Mouse (Mus musculus) megakaryocyte progenitor cell, adult 5-6 weeks (primary cell): ENCODE results near the gene Csgalnact2. TPM values are rescaled to one million over a fixed set of nuclear protein-coding genes. Genes with fewer than 3 reads are reported as not detected.

ENCODE experiments used
- ATAC-seq: replicated peaks from 2 replicates; pipeline ENCODE4 v1.8.0; 2016; ENCODE audit warnings: mild to moderate bottlenecking, moderate TSS enrichment, inconsistent platforms; ENCODE audit not compliant: poor library complexity
- total RNA-seq, 2 experiments: library from RNA; stranded (forward) in 1 of 2; stranded (reverse) in 1 of 2; fragments of 157-497, 149-512 nt in 1 of 2; fragments of 200-1000 nt in 1 of 2; gene quantifications; 2 replicates each; pipeline versions ENCODE4 v1.2.3 to v1.2.4; 2015 to 2017

The Csgalnact2 gene
- total RNA-seq (2015) (173 and 181 TPM in 2 replicates), total RNA-seq (2017) (226 and 242 TPM in 2 replicates)

DNA sequence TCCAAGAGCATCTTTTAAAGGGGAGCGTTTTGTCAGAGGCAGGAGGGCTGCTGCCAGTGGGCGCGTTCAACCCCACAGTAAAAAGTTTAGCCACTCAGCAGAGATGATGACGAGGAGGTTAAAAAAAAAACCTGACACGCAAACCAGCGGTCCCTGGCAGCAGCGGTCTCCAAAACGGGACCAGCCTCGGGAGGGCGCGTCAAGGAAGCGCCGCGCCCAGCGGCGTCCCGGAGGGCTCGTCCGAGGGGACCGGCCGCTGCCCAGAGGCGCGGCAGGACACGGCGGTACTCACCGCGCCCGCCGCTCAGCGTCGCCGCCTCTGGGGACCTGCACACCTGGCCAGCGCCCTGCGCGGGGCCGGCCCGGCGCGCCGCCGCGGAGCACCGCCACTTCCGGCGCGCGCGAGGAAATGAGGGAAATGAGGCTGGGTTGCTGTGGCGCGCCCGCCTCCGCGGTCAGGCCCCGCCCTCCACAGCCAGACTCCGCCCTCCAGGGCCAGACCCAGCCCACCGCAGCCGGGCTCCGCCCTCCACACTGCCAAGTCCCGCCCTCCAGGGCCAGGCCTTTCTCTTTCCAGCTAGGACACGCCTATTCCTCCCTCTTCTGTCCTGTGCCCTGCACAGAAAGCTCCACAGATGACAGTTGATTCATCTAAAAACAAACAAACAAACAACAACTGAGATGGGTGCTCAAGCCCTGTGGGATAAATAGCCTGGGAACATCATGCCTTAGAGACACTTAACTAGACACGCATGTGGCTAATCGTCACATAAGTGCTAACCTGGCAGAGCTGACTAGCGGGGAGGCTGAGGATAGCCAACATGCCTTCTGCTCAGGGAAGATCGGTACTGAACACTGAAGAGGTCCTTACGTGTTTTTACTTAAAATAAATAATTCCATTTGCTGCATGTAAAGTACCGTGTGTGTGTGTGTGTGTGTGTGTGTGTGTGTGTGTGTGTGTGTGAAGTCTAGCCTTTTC lies at the start of gene Csgalnact2:
TSS of gene Csgalnact2 (minus strand) at position 410 of the 979 bp plus-strand sequence.
- peak; percentile 76 for ATAC-seq

DNA sequence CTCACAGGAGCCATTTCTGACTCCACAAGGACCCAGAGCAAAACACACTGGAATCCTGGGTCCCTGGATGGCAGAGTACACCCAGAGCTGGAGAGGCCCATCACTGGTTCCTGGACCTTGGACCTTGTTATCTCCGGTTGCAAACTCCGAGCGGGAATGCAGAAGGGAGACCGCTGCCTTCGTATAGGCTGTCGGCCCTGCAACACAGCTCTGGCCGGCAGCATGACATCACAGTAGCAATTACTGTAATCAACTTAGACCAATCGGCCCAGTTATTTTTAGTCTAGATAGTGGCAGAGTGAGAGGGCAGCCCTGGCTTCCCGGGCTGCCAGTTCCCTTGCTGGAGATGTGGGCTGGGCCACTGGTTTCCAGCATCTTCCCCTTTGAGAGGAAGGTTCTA lies 49.7 kb upstream of the Csgalnact2 start:
- ATAC-seq: no peak

DNA sequence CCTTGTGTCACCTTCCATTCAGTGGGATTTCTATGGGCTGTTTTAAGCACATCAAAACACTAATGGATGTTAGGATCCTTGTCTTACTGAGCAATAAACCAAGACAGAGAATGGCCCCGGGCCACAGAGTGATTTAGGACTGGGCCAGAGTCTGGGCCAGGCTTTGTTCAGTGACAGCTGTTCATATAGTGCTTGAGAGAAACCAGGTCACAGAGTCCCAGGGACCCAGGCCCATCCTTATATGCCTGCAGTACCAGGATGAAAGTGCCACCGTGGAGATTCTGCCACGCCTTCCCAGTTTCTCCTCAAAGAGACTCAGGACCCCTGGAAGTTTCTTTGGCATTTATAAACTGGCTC lies 48.3 kb upstream of the Csgalnact2 start:
- ATAC-seq: no peak

DNA sequence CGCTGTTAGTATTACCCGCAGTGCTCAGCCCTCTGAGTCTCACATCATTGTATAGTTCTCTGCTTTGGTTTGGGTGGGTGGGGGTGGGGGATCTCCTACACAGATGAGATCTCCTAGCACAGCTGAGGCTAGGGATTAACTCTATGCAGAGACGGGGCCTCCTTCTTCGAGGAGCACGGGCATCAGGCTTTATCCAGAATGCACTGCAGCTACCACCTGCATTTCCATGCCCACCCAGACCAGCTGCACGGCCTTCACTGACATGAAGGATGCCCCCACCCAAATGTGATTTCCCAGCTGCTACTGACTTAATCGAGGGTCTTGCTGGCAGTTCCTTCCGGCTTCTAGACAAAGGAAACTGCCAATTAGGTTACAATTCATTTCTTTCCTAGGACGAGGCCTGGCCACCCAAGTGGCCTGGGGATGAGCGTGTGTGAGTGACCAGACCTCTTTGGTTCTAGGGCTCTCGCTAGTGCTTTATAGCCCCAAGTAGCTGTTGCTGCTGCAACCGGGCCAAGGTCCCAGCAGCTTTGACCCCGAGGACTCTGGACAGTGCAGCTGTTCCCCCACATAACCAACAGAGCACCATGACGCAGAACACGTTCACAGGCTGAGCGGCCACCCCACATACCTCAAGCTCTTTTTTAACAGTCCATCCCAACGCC lies 47.8 kb upstream of the Csgalnact2 start:
- ATAC-seq: no peak

DNA sequence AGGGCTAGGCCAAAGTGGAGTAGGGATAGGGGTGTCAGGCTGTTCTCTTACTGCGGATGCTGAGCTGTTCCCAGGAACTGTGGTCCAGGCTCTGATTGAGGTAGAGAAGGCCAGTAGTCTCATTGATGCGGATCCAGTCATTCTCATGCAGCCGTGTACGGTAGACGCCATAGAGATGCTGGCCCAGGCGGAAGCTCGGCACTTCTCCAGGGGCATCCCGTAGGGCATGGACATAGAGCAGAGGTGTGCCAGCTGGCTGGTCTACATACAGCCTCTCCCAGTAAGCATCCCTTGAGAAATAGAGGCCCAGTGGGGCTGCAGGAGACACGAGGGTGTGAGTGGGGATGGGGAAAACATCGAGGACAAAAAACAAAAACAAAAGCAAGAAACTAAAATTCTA lies 45.2 kb upstream of the Csgalnact2 start:
- ATAC-seq: no peak

DNA sequence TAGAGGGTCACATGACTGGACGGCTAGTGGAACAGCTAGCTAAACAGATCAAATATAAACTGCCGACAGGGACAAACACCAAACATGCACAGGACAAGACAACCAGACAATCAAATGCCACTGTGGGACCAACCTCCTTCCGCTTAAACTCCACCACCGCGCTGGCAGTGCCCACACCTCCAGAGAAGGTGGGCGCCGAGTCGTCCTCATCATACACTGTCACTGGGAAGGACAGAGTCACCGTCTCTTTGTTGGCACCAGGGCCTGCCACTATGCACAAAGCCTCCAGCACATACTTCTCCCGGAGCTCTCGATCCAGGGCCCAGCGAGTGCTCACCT lies 41.1 kb upstream of the Csgalnact2 start:
- no peak for ATAC-seq

DNA sequence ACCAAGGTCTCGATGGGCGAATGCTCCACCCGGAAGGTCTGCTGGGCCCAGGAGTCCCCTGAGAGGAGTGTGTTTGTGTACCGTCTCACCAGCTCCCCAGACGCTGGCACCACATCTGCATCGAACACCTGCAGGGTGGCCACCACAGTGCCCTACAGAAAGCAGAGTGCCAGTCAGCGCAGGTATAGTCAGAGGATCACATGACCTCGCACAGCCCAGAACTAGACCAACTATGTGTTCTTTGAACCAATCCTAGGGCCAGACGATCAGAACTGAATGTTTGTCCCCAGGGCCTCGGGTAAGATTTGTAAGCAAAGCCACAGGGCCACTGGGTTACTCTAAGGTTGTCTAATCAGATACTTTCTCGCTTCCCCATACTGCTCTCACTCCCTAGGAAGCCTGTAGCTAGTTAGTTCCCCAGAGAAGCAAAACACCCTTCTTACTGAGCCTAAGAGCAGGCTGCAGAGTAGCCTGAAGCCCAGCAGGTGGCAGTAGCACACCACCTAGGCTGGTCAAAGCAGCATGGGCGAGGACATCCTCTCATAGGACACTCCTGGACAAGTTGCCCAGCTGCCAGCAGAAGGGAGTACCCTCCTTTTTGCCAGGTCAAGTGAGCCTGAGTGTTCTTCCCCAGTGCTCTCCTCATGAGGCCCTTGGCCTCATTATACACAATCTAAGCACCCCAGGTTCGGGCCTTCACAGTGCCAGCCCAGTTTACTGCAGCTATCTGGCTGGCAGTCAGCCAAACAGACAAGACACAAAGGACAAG lies 40.6 kb upstream of the Csgalnact2 start:
- peak; percentile 98 for ATAC-seq

DNA sequence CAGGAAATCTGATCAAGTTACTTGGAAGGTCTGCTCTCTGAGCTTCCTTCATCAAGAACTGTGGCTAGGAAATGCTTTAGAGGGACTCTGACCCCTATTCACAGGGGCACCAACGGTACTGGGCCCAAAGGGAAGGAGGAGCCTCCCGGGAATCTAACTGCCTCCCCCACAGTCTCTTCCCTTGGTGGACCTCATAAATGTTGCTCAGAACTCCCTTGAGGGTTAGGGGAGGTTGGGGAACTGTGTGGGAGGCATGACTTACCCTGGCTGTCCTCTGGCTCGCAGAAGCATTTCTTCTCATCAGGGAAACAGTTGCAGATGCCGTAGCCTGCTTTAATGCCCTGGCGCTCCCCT lies 35.0 kb upstream of the Csgalnact2 start:
- no peak for ATAC-seq

DNA sequence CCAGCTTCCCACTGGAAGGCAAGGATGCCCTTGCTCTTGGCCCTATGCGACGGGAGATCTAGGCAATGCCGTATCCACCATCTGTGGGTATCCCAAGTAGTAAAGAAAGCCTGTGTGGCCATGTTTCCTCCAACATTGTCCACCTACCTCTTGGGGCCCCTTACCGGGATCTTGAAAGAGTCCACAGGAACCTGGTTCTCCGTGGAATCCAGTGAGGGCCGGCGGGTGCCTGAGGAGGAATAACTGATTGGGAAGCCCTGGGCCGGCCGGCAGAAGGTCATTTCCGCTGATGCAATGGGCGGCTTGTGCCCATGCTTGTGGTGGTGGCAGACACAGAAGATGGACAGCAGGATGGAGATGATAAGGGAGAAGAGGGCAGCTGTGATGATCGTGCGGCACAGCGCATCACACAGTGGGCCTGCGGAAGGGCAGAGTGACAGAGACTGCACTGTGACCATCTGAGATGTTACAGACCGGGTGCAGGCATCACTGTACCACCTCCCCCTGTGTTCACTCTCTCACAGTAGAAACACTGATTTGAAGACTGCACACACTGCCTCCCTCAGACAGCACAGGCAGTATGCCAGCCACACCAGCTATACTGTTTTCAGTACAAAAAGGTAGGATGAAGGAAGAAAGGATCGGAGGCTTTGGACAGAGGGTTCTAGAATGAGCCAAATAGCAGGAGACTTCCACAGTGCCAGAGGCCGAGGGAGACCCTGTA lies 34.5 kb upstream of the Csgalnact2 start:
- no peak for ATAC-seq

DNA sequence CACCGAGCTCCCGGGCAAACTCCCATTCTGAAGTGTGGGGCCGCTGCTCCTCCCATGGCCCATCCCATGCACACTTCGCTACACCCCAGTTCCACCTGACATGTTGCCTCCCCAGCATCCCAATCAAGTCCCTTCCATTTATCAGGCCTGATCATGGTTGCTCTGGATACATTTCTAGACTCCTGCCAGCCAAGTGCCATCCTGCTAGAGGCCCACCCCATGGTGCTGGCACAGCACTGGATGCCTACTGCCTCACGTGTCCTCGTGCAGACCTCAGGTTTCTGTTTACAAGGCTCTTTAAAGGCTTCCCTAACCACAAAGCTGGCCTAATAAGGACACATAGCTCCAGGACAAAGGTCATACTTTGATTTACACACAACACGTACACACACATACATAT lies 32.4 kb upstream of the Csgalnact2 start:
- ATAC-seq: no peak

DNA sequence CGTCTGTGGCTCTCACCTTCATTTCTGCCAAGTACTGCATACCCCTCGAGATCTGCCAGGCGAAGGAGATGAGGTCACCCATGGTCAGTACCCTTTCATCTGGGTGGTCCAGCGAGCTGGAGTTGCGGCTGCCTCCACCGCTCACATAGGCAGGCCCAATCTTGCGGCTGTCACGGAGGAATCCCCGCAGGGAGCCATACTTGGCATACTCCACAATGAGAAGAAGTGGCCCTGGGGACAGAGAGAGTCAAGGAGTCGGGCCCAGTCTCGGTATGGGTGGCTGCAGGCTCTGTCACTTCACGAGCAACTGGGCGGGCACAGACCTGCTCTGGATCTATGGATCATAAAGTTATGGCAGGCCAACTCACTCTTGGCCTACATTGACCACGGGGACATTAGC lies 29.2 kb upstream of the Csgalnact2 start:
- ATAC-seq: no peak

DNA sequence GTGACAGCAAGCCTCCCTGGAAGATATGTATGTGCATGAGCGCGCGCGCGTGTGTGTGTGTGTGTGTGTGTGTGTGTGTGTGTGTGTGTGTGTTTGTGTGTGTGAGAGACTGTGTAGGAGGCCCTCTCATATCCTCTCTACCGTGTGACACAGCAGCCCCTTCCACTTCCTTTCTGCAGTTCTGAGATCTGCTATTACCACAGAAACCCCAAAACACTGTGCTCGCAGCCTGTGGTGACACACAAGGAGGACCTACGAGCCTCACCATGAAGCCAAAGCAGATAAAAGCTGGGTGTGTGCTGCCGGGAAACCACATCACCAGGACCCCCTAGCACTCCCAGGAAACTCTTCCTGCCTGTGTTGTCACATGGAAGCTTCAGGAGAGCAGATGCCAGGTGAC lies 28.1 kb upstream of the Csgalnact2 start:
- ATAC-seq: peak; percentile 94

DNA sequence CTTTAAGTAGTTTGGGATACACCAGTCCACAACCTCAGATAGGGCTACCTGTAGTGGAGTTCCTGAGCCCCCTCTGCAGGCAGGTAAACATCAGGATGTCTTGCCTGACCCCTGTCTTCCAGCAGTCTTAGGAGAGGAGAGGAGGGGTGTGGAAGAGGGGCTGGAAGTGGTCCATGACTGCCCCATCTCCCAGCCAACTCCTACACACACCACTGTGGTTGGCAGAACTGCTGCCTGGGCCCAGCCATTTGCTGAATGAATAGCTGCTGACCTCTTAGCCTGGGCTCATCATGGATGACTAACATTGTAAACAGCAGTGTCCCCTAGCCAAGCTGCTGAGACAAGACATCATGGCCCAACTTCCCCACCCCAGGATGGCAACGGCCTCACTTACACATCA lies 26.6 kb upstream of the Csgalnact2 start:
- no peak for ATAC-seq

DNA sequence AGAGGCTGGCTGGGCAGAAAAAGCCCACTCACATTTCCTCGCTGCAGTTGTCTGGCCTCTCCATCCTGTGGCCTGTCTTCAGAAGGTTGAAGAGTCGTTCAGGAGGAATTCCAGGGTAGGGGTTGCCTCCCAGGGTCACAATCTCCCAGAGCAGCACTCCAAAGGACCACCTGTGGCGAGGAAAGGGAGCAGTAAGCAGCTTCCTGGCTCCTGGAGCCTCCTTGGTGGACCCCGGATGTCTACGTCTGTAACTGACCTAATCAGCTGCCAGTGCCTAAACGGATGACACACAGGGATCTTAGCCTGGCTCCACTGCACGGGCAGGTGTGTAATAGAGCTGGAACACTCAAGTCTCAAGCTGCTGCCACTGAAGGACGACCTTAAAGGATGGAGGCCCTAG lies 25.8 kb upstream of the Csgalnact2 start:
- no peak for ATAC-seq

DNA sequence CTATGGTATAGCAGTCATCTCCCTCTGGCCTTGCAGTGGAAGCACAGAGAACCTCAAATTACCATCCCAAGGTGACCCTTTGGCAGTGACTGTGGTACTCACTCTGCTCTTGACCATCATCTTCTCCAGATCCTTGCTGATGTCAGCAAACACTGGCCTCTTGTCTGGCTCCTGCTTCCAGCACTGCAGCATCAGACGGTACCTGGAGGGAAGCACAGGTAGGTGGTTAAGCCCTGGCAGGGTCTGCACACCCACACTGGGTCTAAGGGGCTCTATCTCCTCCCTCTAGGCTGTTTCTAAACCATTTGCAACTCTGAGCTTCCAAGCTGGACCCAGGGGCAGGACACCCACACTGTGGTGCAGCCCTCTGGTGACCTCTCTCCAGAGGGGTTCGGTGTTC lies 24.1 kb upstream of the Csgalnact2 start:
- ATAC-seq: no peak

DNA sequence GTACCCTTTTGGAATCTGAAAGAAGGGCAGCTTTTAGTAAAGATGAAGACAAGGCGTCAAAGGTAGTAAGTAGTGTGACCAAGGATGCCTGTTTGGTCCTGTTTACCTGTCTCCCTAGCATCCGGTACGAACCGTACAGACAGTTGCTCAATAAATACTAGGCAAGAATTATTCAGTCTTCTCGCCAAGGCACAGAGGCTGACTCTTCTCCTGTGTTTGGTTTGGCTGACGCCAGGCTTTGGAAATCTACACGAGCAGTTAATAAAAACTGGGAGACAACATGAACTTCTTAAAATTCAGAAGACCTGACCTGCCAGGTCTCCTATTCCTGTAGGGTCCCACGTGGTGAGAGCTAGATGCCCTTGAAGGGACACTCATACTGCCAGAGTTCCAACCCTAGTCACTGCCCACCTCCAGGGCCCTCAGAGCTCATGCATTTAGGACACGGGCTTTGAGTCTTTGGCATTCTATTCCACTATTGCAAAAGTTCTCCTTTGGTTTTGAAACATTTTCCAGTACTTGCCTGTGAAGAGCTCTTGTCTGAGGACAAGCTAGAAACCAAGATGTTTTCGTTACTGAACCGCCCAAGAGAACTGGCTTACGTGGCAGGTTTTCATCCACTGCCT lies 23.6 kb upstream of the Csgalnact2 start:
- ATAC-seq: no peak

DNA sequence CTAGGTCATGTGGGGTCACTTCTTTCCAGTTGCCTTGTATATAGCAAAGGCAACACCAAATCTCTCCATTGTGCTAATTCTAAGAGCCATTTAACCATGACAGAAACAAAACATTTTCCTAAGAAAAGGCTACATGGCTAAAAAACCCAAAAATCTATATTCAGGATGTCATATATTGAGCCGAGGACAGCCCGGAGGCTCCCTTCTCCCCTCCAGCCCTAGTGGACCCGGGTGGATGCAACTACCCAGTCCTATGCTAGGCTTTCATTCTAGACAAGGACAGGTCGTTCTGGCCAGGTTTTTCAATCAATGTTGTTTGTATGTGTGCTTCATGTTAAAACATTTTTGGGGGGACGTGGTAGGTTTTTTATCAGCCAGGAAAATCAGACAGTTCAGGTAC lies 14.2 kb upstream of the Csgalnact2 start:
- no peak for ATAC-seq

DNA sequence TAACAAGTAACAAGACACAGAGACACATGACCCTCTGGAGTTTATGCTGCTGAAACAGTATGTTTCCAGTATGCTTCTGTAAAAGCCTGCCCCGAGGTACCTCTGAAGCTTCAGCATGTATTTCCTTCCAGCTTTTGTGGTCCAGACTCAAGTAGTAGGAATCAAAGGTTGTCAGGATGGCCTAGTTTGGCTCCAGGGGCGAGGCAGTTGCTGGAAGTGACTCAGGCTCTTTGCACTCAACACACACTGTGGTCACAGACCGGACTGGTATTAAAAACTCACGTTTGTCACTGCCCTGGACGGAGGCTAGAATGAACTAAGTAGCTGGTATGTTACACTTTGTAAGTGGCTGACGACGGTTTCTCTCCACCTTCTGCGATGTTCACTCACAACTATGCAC lies 12.0 kb upstream of the Csgalnact2 start:
- ATAC-seq: peak; percentile 18; the same call in 1 of the 2 replicates

DNA sequence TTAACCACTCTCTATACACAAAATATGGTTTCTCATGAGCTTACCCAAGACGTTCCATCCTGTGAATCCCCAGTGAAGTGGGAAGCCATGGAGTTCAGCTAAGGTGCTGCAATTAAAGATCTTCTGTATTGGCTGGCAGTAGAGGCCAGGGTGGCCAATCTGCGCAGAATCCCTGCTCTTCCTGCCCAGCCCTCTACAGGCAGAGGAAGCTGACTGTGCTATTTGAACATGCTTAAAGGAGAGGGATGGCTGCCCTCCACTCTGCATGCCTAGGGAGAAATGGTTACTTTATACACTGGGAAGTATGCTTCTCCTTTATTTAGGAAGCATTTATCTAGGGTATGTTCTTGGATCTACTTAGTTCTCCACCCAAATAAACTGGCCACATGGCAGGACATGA lies 11.6 kb upstream of the Csgalnact2 start:
- peak; percentile 66 for ATAC-seq

DNA sequence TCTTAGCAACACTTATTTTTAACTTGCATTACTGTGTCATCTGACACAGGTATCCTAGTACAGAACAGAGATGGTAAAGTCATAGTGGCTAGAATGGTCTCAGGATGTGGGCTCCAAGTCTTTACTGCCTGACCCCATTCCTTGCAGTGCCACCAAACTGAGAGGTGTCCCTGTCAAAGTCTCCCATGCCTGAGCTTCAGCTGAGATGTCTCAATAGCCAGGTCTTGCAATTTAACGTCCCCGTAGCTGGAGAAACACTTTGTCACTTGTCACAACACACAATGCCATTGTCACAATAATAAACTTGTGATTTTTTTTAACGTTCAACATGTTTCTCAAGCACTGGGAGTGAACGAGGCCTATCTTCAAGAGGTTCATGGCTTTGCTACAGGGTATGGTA lies 11.2 kb upstream of the Csgalnact2 start:
- ATAC-seq: peak; percentile 56

DNA sequence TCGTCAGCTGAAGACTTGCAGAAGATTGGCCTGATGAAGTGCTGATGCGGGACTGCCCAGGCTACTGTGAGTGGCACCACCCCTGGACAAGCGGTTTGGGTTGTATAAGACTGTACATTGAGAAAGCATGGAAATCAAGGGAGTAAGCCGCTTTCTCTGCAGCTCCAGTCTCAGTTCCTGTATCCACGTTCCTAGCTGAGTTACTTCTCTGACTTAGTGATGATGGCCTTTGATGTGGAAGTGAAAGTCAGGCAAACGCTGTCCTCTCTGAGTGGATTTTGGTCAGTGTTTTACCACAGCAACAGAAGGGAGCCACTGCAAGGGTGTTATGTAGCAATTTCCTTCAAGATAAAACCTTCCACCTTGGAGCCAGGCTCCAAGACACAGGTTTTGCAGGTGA lies 2.0 kb upstream of the Csgalnact2 start:
- ATAC-seq: peak; percentile 45
